Mouse (Mus musculus): ENCODE results near the gene Med17.

Med17 gene

GRCm38 (mm10) chr9:15288402-15288801 lies 8.7 kb upstream of the Med17 start:
- no peak for DNase-seq (ENCODE audit: low spot score in 2 of 2)

- DNase-seq (ENCODE audit: low spot score in 2 of 2): no peak
Measured at GRCm38 (mm10) chr9:15287846-15288245, 8.1 kb upstream of the Med17 start.

- DNase-seq (ENCODE audit: low spot score in 2 of 2): no peak
Measured at GRCm38 (mm10) chr9:15285443-15285842, 5.7 kb upstream of the Med17 start.

GRCm38 (mm10) chr9:15280491-15280879 lies 754 bp upstream of the Med17 start:
- DNase-seq (ENCODE audit: low spot score in 2 of 2): no peak

- DNase-seq (ENCODE audit: low spot score in 2 of 2): no peak
Measured at GRCm38 (mm10) chr9:15279139-15279648, 537 bp downstream of the Med17 start.

- DNase-seq (ENCODE audit: low spot score in 2 of 2): no peak
Measured at GRCm38 (mm10) chr9:15278343-15278742, 1.4 kb downstream of the Med17 start.

- DNase-seq (ENCODE audit: low spot score in 2 of 2): no peak
Measured at GRCm38 (mm10) chr9:15276855-15277254, 2.9 kb downstream of the Med17 start.

- DNase-seq (ENCODE audit: low spot score in 2 of 2): no peak
Measured at GRCm38 (mm10) chr9:15273981-15274380, 5.8 kb downstream of the Med17 start.

- no peak for DNase-seq (ENCODE audit: low spot score in 2 of 2)
Measured at GRCm38 (mm10) chr9:15263487-15263886, 16.2 kb downstream of the Med17 start.

GRCm38 (mm10) chr9:15261980-15262379 lies 17.8 kb downstream of the Med17 start:
- DNase-seq (ENCODE audit: low spot score in 2 of 2): no peak

GRCm38 (mm10) chr9:15256214-15256613 lies 23.5 kb downstream of the Med17 start:
- DNase-seq (ENCODE audit: low spot score in 2 of 2): no peak

GRCm38 (mm10) chr9:15254501-15254900 lies 25.2 kb downstream of the Med17 start:
- no peak for DNase-seq (ENCODE audit: low spot score in 2 of 2)

- no peak for DNase-seq (ENCODE audit: low spot score in 2 of 2)
Measured at GRCm38 (mm10) chr9:15252196-15252595, 27.5 kb downstream of the Med17 start.

GRCm38 (mm10) chr9:15250376-15250775 lies 29.4 kb downstream of the Med17 start:
- DNase-seq (ENCODE audit: low spot score in 2 of 2): no peak

- no peak for DNase-seq (ENCODE audit: low spot score in 2 of 2)
Measured at GRCm38 (mm10) chr9:15245319-15246075, 34.2 kb downstream of the Med17 start.

GRCm38 (mm10) chr9:15242130-15242529 lies 37.6 kb downstream of the Med17 start:
- DNase-seq (ENCODE audit: low spot score in 2 of 2): no peak

- peak in 1 of 2 experiments; percentile 39 for DNase-seq (ENCODE audit: low spot score in 2 of 2)
Measured at GRCm38 (mm10) chr9:15241596-15241939, 38.2 kb downstream of the Med17 start.

- no peak for DNase-seq (ENCODE audit: low spot score in 2 of 2)
Measured at GRCm38 (mm10) chr9:15240863-15241595, 38.7 kb downstream of the Med17 start.

GRCm38 (mm10) chr9:15240006-15240405 lies 39.7 kb downstream of the Med17 start:
- DNase-seq (ENCODE audit: low spot score in 2 of 2): no peak

GRCm38 (mm10) chr9:15239042-15239925 lies 40.4 kb downstream of the Med17 start, which contains the start of gene Vstm5:
TSS of gene Vstm5 (plus strand) at chr9:15239045.
- DNase-seq (ENCODE audit: low spot score in 2 of 2): peak in 1 of 2 experiments; percentile 30

GRCm38 (mm10) chr9:15238297-15238990 lies 41.3 kb downstream of the Med17 start:
- no peak for DNase-seq (ENCODE audit: low spot score in 2 of 2)
